Mouse (Mus musculus): ENCODE measurements around the gene Ttll11. TPM values are rescaled to one million over a fixed set of nuclear protein-coding genes. Genes with fewer than 3 reads are reported as not detected.

The Ttll11 gene
- polyA plus RNA-seq, 2 experiments, result 1.2 to 2.5 TPM

- DNase-seq (ENCODE audit: low spot score), result no peak
- WGBS, result 49% methylated on average over 8 of the region's 8 CpGs
- no peak for TF ChIP-seq POLR2A (IDR thresholded peaks at IDR 0.05; ENCODE audit: borderline replicate concordance, extremely low read depth, insufficient read depth, insufficient read length)
These were observed 30.9 kb upstream of the Ttll11 start for GRCm38 (mm10) chr2:36010579-36010978.

GRCm38 (mm10) chr2:36009386-36009785 lies 29.7 kb upstream of the Ttll11 start:
- WGBS, result 21% methylated on average over 4 of the region's 4 CpGs
- ATAC-seq (ENCODE audit: low FRiP score, low read depth), result 0 out of 2 replicates have a peak, but pooled peaks have one; percentile 55
- Histone ChIP-seq H3K4me3 (replicated peaks; ENCODE audit: low read length) (no peak overlapping the region), H3K4me2 (replicated peaks; ENCODE audit: low read depth, low read length, severe bottlenecking) (no peak overlapping the region), H3K27ac (replicated peaks; ENCODE audit: low read depth, low read length) (no peak overlapping the region), H3K9me3 (ENCODE audit: control insufficient read depth, low read length) (no peaks in the 10 kb centered on the region), H3K27me3 (ENCODE audit: control insufficient read depth, insufficient read depth, low read length) (peaks cover 19% of the 10 kb centered on the region), H3K9ac (ENCODE audit: low read depth, low read length, severe bottlenecking) (no peak overlapping the region), H3K36me3 (ENCODE audit: control insufficient read depth, insufficient read depth, low read length) (no peaks in the 10 kb centered on the region), H3K4me1 (ENCODE audit: control insufficient read depth, insufficient read depth, low read length) (0 out of 2 replicates have a peak, but pooled peaks cover 2% of the 10 kb centered on the region)
- peak; percentile 77 for DNase-seq (ENCODE audit: low spot score)
- no peak for TF ChIP-seq POLR2A (IDR thresholded peaks at IDR 0.05; ENCODE audit: borderline replicate concordance, extremely low read depth, insufficient read depth, insufficient read length)

More at GRCm38 (mm10) chr2:36010579-36010978, 30.9 kb upstream of the Ttll11 start:
- Histone ChIP-seq H3K4me1 (ENCODE audit: control insufficient read depth, insufficient read depth, low read length) (0 out of 2 replicates have a peak, but pooled peaks cover 2% of the 10 kb centered on the region), H3K27me3 (ENCODE audit: control insufficient read depth, insufficient read depth, low read length) (peaks cover 19% of the 10 kb centered on the region), H3K9me3 (ENCODE audit: control insufficient read depth, low read length) (no peaks in the 10 kb centered on the region), H3K9ac (ENCODE audit: low read depth, low read length, severe bottlenecking) (no peak overlapping the region), H3K27ac (replicated peaks; ENCODE audit: low read depth, low read length) (no peak overlapping the region), H3K4me2 (replicated peaks; ENCODE audit: low read depth, low read length, severe bottlenecking) (peak overlapping the region; percentile 79; the same call in 1 of the 2 replicates), H3K36me3 (ENCODE audit: control insufficient read depth, insufficient read depth, low read length) (no peaks in the 10 kb centered on the region), H3K4me3 (replicated peaks; ENCODE audit: low read length) (no peak overlapping the region)
- no peak for ATAC-seq (ENCODE audit: low FRiP score, low read depth)

- H3K27me3 ChIP-seq (ENCODE audit: control insufficient read depth, insufficient read depth, low read length), result peaks cover 19% of the 10 kb centered on the region
- 22% methylated on average over 1 of the region's 1 CpGs for WGBS
These were observed 28.4 kb upstream of the Ttll11 start for GRCm38 (mm10) chr2:36008071-36008470.

GRCm38 (mm10) chr2:36002188-36002587 lies 22.5 kb upstream of the Ttll11 start:
- Histone ChIP-seq H3K36me3 (ENCODE audit: control insufficient read depth, insufficient read depth, low read length) (no peaks in the 10 kb centered on the region), H3K4me3 (replicated peaks; ENCODE audit: low read length) (no peak overlapping the region), H3K9me3 (ENCODE audit: control insufficient read depth, low read length) (no peaks in the 10 kb centered on the region), H3K4me1 (ENCODE audit: control insufficient read depth, insufficient read depth, low read length) (no peaks in the 10 kb centered on the region), H3K27ac (replicated peaks; ENCODE audit: low read depth, low read length) (no peak overlapping the region), H3K4me2 (replicated peaks; ENCODE audit: low read depth, low read length, severe bottlenecking) (no peak overlapping the region), H3K9ac (ENCODE audit: low read depth, low read length, severe bottlenecking) (no peak overlapping the region), H3K27me3 (ENCODE audit: control insufficient read depth, insufficient read depth, low read length) (no peaks in the 10 kb centered on the region)
- DNase-seq (ENCODE audit: low spot score) (no peak), ATAC-seq (ENCODE audit: low FRiP score, low read depth) (no peak)
- no peak for TF ChIP-seq POLR2A (IDR thresholded peaks at IDR 0.05; ENCODE audit: borderline replicate concordance, extremely low read depth, insufficient read depth, insufficient read length)
- WGBS, result 42% methylated on average over 6 of the region's 6 CpGs

More at GRCm38 (mm10) chr2:36008071-36008470, 28.4 kb upstream of the Ttll11 start:
- no peak overlapping the region for H3K9ac ChIP-seq (ENCODE audit: low read depth, low read length, severe bottlenecking)
- no peak overlapping the region for H3K4me2 ChIP-seq (replicated peaks; ENCODE audit: low read depth, low read length, severe bottlenecking)
- TF ChIP-seq POLR2A (IDR thresholded peaks at IDR 0.05; ENCODE audit: borderline replicate concordance, extremely low read depth, insufficient read depth, insufficient read length), result no peak
- H3K9me3 ChIP-seq (ENCODE audit: control insufficient read depth, low read length), result no peaks in the 10 kb centered on the region
- no peak overlapping the region for H3K27ac ChIP-seq (replicated peaks; ENCODE audit: low read depth, low read length)
- no peak for ATAC-seq (ENCODE audit: low FRiP score, low read depth)
- 0 out of 2 replicates have a peak, but pooled peaks cover 2% of the 10 kb centered on the region for H3K4me1 ChIP-seq (ENCODE audit: control insufficient read depth, insufficient read depth, low read length)
- H3K36me3 ChIP-seq (ENCODE audit: control insufficient read depth, insufficient read depth, low read length), result no peaks in the 10 kb centered on the region
- DNase-seq (ENCODE audit: low spot score), result peak; percentile 63
- no peak overlapping the region for H3K4me3 ChIP-seq (replicated peaks; ENCODE audit: low read length)

- ATAC-seq (ENCODE audit: low FRiP score, low read depth) (no peak), DNase-seq (ENCODE audit: low spot score) (no peak)
- H3K4me1 ChIP-seq (ENCODE audit: control insufficient read depth, insufficient read depth, low read length), result no peaks in the 10 kb centered on the region
- no peaks in the 10 kb centered on the region for H3K27me3 ChIP-seq (ENCODE audit: control insufficient read depth, insufficient read depth, low read length)
- 35% methylated on average over 1 of the region's 1 CpGs for WGBS
- H3K9ac ChIP-seq (ENCODE audit: low read depth, low read length, severe bottlenecking), result no peak overlapping the region
- no peaks in the 10 kb centered on the region for H3K36me3 ChIP-seq (ENCODE audit: control insufficient read depth, insufficient read depth, low read length)
- H3K4me2 ChIP-seq (replicated peaks; ENCODE audit: low read depth, low read length, severe bottlenecking), result no peak overlapping the region
- H3K27ac ChIP-seq (replicated peaks; ENCODE audit: low read depth, low read length), result no peak overlapping the region
- TF ChIP-seq POLR2A (IDR thresholded peaks at IDR 0.05; ENCODE audit: borderline replicate concordance, extremely low read depth, insufficient read depth, insufficient read length), result no peak
- no peak overlapping the region for H3K4me3 ChIP-seq (replicated peaks; ENCODE audit: low read length)
- H3K9me3 ChIP-seq (ENCODE audit: control insufficient read depth, low read length), result no peaks in the 10 kb centered on the region
These were observed 20.7 kb upstream of the Ttll11 start for GRCm38 (mm10) chr2:36000390-36000789.

- no peak for DNase-seq (ENCODE audit: low spot score)
- H3K4me3 ChIP-seq (replicated peaks; ENCODE audit: low read length), result no peak overlapping the region
- no peak for ATAC-seq (ENCODE audit: low FRiP score, low read depth)
- H3K27ac ChIP-seq (replicated peaks; ENCODE audit: low read depth, low read length), result no peak overlapping the region
- H3K27me3 ChIP-seq (ENCODE audit: control insufficient read depth, insufficient read depth, low read length), result no peaks in the 10 kb centered on the region
- no peaks in the 10 kb centered on the region for H3K9me3 ChIP-seq (ENCODE audit: control insufficient read depth, low read length)
- no peaks in the 10 kb centered on the region for H3K4me1 ChIP-seq (ENCODE audit: control insufficient read depth, insufficient read depth, low read length)
- no peak overlapping the region for H3K4me2 ChIP-seq (replicated peaks; ENCODE audit: low read depth, low read length, severe bottlenecking)
- no peak for TF ChIP-seq POLR2A (IDR thresholded peaks at IDR 0.05; ENCODE audit: borderline replicate concordance, extremely low read depth, insufficient read depth, insufficient read length)
- no peaks in the 10 kb centered on the region for H3K36me3 ChIP-seq (ENCODE audit: control insufficient read depth, insufficient read depth, low read length)
- no peak overlapping the region for H3K9ac ChIP-seq (ENCODE audit: low read depth, low read length, severe bottlenecking)
These were observed 19.5 kb upstream of the Ttll11 start for GRCm38 (mm10) chr2:35999212-35999611.
